Mouse (Mus musculus): ENCODE data around the gene Hs6st1.

GRCm38 (mm10) chr1:36133041-36133440 lies 64.8 kb downstream of the Hs6st1 start:
- no peak for TF ChIP-seq POLR2A (IDR thresholded peaks at IDR 0.05; ENCODE audit: borderline replicate concordance, control insufficient read depth, low read depth, low read length)
- TF ChIP-seq CTCF (IDR thresholded peaks at IDR 0.05; ENCODE audit: control insufficient read depth, insufficient read depth, low read length), result no peak

Data from bone marrow, adult 2 months (tissue).